Mouse (Mus musculus) gastrocnemius, postnatal 10 days (tissue): Measurements from ENCODE around the gene Ankle2. TPM values are rescaled to one million over a fixed set of nuclear protein-coding genes. Genes with fewer than 3 reads are reported as not detected.

Source experiments
- DNase-seq: peaks from one replicate; pipeline ENCODE4 v3.0.0; 2021; ENCODE audit warnings: mixed read lengths
- total RNA-seq, 2 experiments: library from RNA; stranded (reverse); gene quantifications; 2 replicates each; pipeline ENCODE4 v1.2.3; 2021

Ankle2 gene
- total RNA-seq, 2 experiments from 2014 or later, result 23.4 to 28.1 TPM

DNA sequence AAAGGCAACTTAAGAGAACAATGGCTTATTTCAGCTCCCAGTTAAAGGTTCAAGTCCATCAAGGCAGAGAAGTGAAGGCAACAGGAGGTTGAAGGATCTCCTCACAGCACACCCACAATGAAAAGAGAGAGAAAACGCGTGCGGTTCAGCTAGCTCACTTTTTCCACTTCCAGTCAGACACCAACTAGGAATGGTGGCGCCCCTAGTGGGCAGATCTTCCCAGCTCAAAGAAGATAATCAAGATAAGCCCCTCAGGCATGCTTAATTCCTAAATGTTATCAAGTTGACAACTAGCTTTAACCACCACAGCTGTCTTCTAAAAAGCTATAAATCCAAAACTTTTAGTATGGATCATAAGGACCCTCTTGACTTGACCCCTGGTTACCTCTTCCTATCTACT lies 53.7 kb downstream of the Ankle2 start:
- peak; percentile 70 for DNase-seq

GRCm38 (mm10) chr5:110285156-110285555 lies 54.4 kb downstream of the Ankle2 start:
- DNase-seq, result no peak

DNA sequence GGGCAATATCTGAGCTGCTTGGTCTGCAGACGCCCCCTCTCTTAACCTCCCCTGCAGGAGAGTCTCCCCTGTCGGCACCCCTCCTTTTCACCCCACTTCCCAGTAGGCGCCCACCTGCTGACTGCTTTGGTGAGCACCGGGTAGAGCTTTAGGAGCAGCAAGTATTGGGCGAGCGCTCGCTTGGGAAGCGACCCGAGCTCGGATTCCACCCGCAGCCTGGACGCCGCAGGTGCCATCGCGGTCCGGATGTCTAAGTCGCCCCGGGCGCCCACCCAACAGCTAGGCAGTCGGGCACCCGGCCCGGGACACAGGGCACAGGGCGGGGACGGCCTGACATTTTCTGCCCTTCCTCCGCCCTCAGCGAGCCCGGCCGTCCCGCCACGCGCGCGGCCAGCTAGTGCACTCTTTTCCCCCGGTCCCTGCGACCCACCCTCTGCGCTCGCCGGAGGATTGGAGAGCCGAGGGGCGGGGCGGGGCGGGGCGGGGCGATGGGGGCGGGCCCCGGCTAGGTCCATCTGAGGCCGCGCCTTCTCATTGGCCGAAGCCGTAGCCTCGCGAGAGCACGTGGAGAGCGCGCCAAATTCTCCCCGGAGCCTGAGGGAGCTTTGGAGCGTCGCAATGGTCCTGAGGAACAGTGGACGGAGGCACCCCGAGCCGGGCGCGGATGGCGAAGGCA lies 55.1 kb downstream of the Ankle2 start, which contains the start of the genes Pxmp2 and Pole:
Gene Pxmp2, minus strand, starts transcription at position 417 of the 676 bp plus-strand sequence.
Gene Pole, plus strand, starts transcription at position 537 of the 676 bp plus-strand sequence.
- peak; percentile 94 for DNase-seq

GRCm38 (mm10) chr5:110286446-110287083 lies 55.8 kb downstream of the Ankle2 start:
- DNase-seq, result no peak

DNA sequence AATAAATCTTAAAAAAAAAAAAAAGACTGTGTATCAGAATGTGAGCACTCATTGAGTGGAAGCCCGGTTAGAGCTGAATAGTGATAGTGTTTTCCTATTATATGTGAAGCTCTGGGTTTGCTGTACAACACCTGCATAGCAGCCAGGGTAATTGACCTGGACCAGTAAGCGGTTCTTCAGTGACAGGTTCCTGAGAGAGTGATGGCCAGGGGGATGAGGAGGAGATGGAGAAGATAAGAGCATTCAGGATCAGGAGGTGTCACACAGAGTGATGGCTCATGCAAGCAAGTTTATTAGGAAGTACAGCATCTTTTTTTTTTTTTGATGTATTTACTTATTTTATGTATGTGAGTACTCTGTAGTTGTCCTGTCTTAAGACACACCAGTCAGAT lies 56.3 kb downstream of the Ankle2 start:
- DNase-seq, result no peak

- no peak for DNase-seq
Observed at GRCm38 (mm10) chr5:110291649-110292048, 60.8 kb downstream of the Ankle2 start.

DNA sequence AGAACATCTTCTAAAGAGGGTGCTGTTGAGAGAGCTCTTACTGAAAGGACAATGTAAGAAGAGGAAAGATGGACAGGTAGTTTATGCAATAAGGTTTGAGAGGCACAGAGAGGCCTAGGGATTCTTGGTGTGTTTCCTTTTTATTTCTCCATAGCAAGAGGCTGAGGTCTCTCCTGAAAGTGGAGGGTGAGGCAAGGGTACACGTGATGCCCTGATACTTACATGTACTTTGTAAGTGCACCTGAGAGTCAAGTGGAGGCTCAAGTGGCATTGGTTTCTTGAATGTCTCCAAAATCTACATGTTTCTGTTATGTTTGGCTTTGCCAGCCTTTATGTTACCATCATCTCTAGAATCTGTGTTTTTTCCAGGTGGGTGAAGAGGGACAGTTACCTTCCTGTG lies 65.8 kb downstream of the Ankle2 start:
- DNase-seq, result no peak

- no peak for DNase-seq
Observed at GRCm38 (mm10) chr5:110300591-110300990, 69.8 kb downstream of the Ankle2 start.

Other genes starting within 250 kb of the Ankle2 start
- 10 to 100 TPM in 1 of 2 experiments, 1 to 10 TPM in 1; 9.2 to 12.7 TPM for gene Zfp932, start 234.5 kb upstream of the Ankle2 start, total RNA-seq
- gene Gm17655, start 158.5 kb upstream of the Ankle2 start, total RNA-seq, result 1 to 10 TPM; 1.9 to 2.7 TPM
- gene Gm35315, start 136.6 kb upstream of the Ankle2 start, total RNA-seq, result under 1 TPM; 0.28 to 0.34 TPM
- gene Plcxd1, start 131.0 kb upstream of the Ankle2 start, total RNA-seq, result under 1 TPM in 1 of 2 experiments, not detected in 1; 0.07 TPM
- gene Gtpbp6, start 122.8 kb upstream of the Ankle2 start, total RNA-seq, result 10 to 100 TPM; 19.6 to 22.5 TPM
- gene Zfp605, start 120.9 kb upstream of the Ankle2 start, total RNA-seq, result 1 to 10 TPM; 3.1 to 3.2 TPM
- 10 to 100 TPM; 14.9 to 21.0 TPM for gene Chfr, start 95.2 kb upstream of the Ankle2 start, total RNA-seq
- 10 to 100 TPM; 38.7 to 39.5 TPM for gene Golga3, start 54.3 kb upstream of the Ankle2 start, total RNA-seq
- 10 to 100 TPM; 22.6 to 26.7 TPM for gene Pgam5, start 38.9 kb downstream of the Ankle2 start, total RNA-seq
- gene Pxmp2, start 55.2 kb downstream of the Ankle2 start, total RNA-seq, result 10 to 100 TPM; 25.9 to 26.6 TPM
- gene Pole, start 55.3 kb downstream of the Ankle2 start, total RNA-seq, result 1 to 10 TPM; 6.0 to 6.1 TPM
- not detected for gene P2rx2, start 112.2 kb downstream of the Ankle2 start, total RNA-seq
- gene Lrcol1, start 113.7 kb downstream of the Ankle2 start, total RNA-seq, result not detected
- gene Fbrsl1, start 217.5 kb downstream of the Ankle2 start, total RNA-seq, result 10 to 100 TPM; 33.5 to 37.7 TPM